Mouse (Mus musculus): ENCODE data around the gene Zfp143. TPM values are rescaled to one million over a fixed set of nuclear protein-coding genes. Genes with fewer than 3 reads are reported as not detected.

Gene Zfp143
- polyA plus RNA-seq, 1 experiment from 2014 or later, result 23.8 TPM

- Histone ChIP-seq H3K36me3 (peaks cover 55% of the 10 kb centered on the region), H3K4me1 (replicated peaks) (peaks cover 20% of the 10 kb centered on the region), H3K4me3 (peak overlapping the region; percentile 92), H3K27ac (peak overlapping the region; percentile 100), H3K27me3 (ENCODE audit: insufficient read depth, poor library complexity, severe bottlenecking) (no peaks in the 10 kb centered on the region), H3K9me3 (no peaks in the 10 kb centered on the region)
- under 1% methylated on average over 26 of the region's 26 CpGs for WGBS
- DNase-seq (ENCODE audit: low spot score), result no peak
Observed at GRCm38 (mm10) chr7:110060669-110061198, 283 bp upstream of the Zfp143 start.

GRCm38 (mm10) chr7:110061752-110062273 is 796 bp downstream of the Zfp143 start:
- peak overlapping the region; percentile 92 for H3K4me3 ChIP-seq
- no peaks in the 10 kb centered on the region for H3K9me3 ChIP-seq
- under 1% methylated on average over 48 of the region's 48 CpGs for WGBS
- no peak for DNase-seq (ENCODE audit: low spot score)
- peaks cover 20% of the 10 kb centered on the region for H3K4me1 ChIP-seq (replicated peaks)
- peak overlapping the region; percentile 100 for H3K27ac ChIP-seq
- H3K36me3 ChIP-seq, result peaks cover 55% of the 10 kb centered on the region
- no peaks in the 10 kb centered on the region for H3K27me3 ChIP-seq (ENCODE audit: insufficient read depth, poor library complexity, severe bottlenecking)

- no peak overlapping the region for H3K27ac ChIP-seq
- no peak for DNase-seq (ENCODE audit: low spot score)
- H3K4me3 ChIP-seq, result no peak overlapping the region
- peaks cover 55% of the 10 kb centered on the region for H3K36me3 ChIP-seq
- H3K27me3 ChIP-seq (ENCODE audit: insufficient read depth, poor library complexity, severe bottlenecking), result no peaks in the 10 kb centered on the region
- 97% methylated on average over 9 of the region's 9 CpGs for WGBS
- H3K4me1 ChIP-seq (replicated peaks), result peaks cover 20% of the 10 kb centered on the region
- no peaks in the 10 kb centered on the region for H3K9me3 ChIP-seq
Observed at GRCm38 (mm10) chr7:110063731-110064130, 2.7 kb downstream of the Zfp143 start.

GRCm38 (mm10) chr7:110069070-110069469 is 8.1 kb downstream of the Zfp143 start:
- 89% methylated on average over 2 of the region's 2 CpGs for WGBS
- Histone ChIP-seq H3K27me3 (ENCODE audit: insufficient read depth, poor library complexity, severe bottlenecking) (no peaks in the 10 kb centered on the region), H3K36me3 (peaks cover 85% of the 10 kb centered on the region), H3K4me3 (no peak overlapping the region), H3K9me3 (no peaks in the 10 kb centered on the region), H3K4me1 (replicated peaks) (no peaks in the 10 kb centered on the region), H3K27ac (no peak overlapping the region)
- no peak for DNase-seq (ENCODE audit: low spot score)

GRCm38 (mm10) chr7:110078168-110078567 is 17.2 kb downstream of the Zfp143 start:
- 93% methylated on average over 5 of the region's 5 CpGs for WGBS
- H3K9me3 ChIP-seq, result no peaks in the 10 kb centered on the region
- H3K4me1 ChIP-seq (replicated peaks), result 0 out of 2 replicates have a peak, but pooled peaks cover under 1% of the 10 kb centered on the region
- no peaks in the 10 kb centered on the region for H3K27me3 ChIP-seq (ENCODE audit: insufficient read depth, poor library complexity, severe bottlenecking)
- H3K36me3 ChIP-seq, result peaks cover 99% of the 10 kb centered on the region
- no peak overlapping the region for H3K27ac ChIP-seq
- DNase-seq (ENCODE audit: low spot score), result no peak
- no peak overlapping the region for H3K4me3 ChIP-seq

GRCm38 (mm10) chr7:110083386-110084165 is 22.6 kb downstream of the Zfp143 start:
- DNase-seq (ENCODE audit: low spot score), result peak; percentile 19
- peaks cover 100% of the 10 kb centered on the region for H3K36me3 ChIP-seq

GRCm38 (mm10) chr7:110085217-110085616 is 24.2 kb downstream of the Zfp143 start:
- Histone ChIP-seq H3K4me1 (replicated peaks) (0 out of 2 replicates have a peak, but pooled peaks cover 4% of the 10 kb centered on the region), H3K27ac (no peak overlapping the region), H3K27me3 (ENCODE audit: insufficient read depth, poor library complexity, severe bottlenecking) (no peaks in the 10 kb centered on the region), H3K4me3 (no peak overlapping the region), H3K36me3 (peaks cover 100% of the 10 kb centered on the region), H3K9me3 (no peaks in the 10 kb centered on the region)
- no peak for DNase-seq (ENCODE audit: low spot score)

More at GRCm38 (mm10) chr7:110083386-110084165, 22.6 kb downstream of the Zfp143 start:
- H3K4me3 ChIP-seq, result no peak overlapping the region
- 77% methylated on average over 13 of the region's 13 CpGs for WGBS
- 0 out of 2 replicates have a peak, but pooled peaks cover 4% of the 10 kb centered on the region for H3K4me1 ChIP-seq (replicated peaks)
- H3K9me3 ChIP-seq, result no peaks in the 10 kb centered on the region
- no peaks in the 10 kb centered on the region for H3K27me3 ChIP-seq (ENCODE audit: insufficient read depth, poor library complexity, severe bottlenecking)
- H3K27ac ChIP-seq, result no peak overlapping the region

GRCm38 (mm10) chr7:110087914-110088313 is 26.9 kb downstream of the Zfp143 start:
- Histone ChIP-seq H3K27ac (no peak overlapping the region), H3K4me3 (no peak overlapping the region), H3K9me3 (no peaks in the 10 kb centered on the region), H3K27me3 (ENCODE audit: insufficient read depth, poor library complexity, severe bottlenecking) (no peaks in the 10 kb centered on the region), H3K36me3 (peaks cover 100% of the 10 kb centered on the region), H3K4me1 (replicated peaks) (0 out of 2 replicates have a peak, but pooled peaks cover 4% of the 10 kb centered on the region)
- WGBS, result 86% methylated on average over 4 of the region's 4 CpGs
- DNase-seq (ENCODE audit: low spot score), result no peak

GRCm38 (mm10) chr7:110091670-110092069 is 30.7 kb downstream of the Zfp143 start:
- no peaks in the 10 kb centered on the region for H3K9me3 ChIP-seq
- WGBS, result 73% methylated on average over 7 of the region's 7 CpGs
- H3K4me1 ChIP-seq (replicated peaks), result no peaks in the 10 kb centered on the region
- H3K4me3 ChIP-seq, result no peak overlapping the region
- peaks cover 100% of the 10 kb centered on the region for H3K36me3 ChIP-seq
- no peak for DNase-seq (ENCODE audit: low spot score)
- no peaks in the 10 kb centered on the region for H3K27me3 ChIP-seq (ENCODE audit: insufficient read depth, poor library complexity, severe bottlenecking)
- H3K27ac ChIP-seq, result no peak overlapping the region

GRCm38 (mm10) chr7:110096332-110096731 is 35.3 kb downstream of the Zfp143 start:
- Histone ChIP-seq H3K4me1 (replicated peaks) (peaks cover 6% of the 10 kb centered on the region; the same call in 1 of the 2 replicates), H3K9me3 (no peaks in the 10 kb centered on the region), H3K27ac (no peak overlapping the region), H3K36me3 (peaks cover 63% of the 10 kb centered on the region), H3K4me3 (no peak overlapping the region), H3K27me3 (ENCODE audit: insufficient read depth, poor library complexity, severe bottlenecking) (no peaks in the 10 kb centered on the region)
- 88% methylated on average over 4 of the region's 4 CpGs for WGBS
- DNase-seq (ENCODE audit: low spot score), result no peak

GRCm38 (mm10) chr7:110097106-110097793 is 36.2 kb downstream of the Zfp143 start:
- Histone ChIP-seq H3K4me1 (replicated peaks) (peaks cover 6% of the 10 kb centered on the region; the same call in 1 of the 2 replicates), H3K36me3 (peaks cover 54% of the 10 kb centered on the region), H3K4me3 (no peak overlapping the region), H3K27ac (no peak overlapping the region), H3K9me3 (no peaks in the 10 kb centered on the region), H3K27me3 (ENCODE audit: insufficient read depth, poor library complexity, severe bottlenecking) (no peaks in the 10 kb centered on the region)
- 65% methylated on average over 7 of the region's 7 CpGs for WGBS
- DNase-seq (ENCODE audit: low spot score), result no peak

- Histone ChIP-seq H3K9me3 (no peaks in the 10 kb centered on the region), H3K4me3 (no peak overlapping the region), H3K4me1 (replicated peaks) (peaks cover 6% of the 10 kb centered on the region; the same call in 1 of the 2 replicates), H3K36me3 (peaks cover 18% of the 10 kb centered on the region), H3K27me3 (ENCODE audit: insufficient read depth, poor library complexity, severe bottlenecking) (no peaks in the 10 kb centered on the region), H3K27ac (no peak overlapping the region)
- no peak for DNase-seq (ENCODE audit: low spot score)
- WGBS, result 53% methylated on average over 6 of the region's 6 CpGs
Observed at GRCm38 (mm10) chr7:110100854-110101253, 39.8 kb downstream of the Zfp143 start.
